Mouse (Mus musculus) ES-Bruce4 (cell line): ENCODE measurements around the gene Pla2g5.

Experiments
- CTCF ChIP-seq: IDR thresholded peaks from one replicate; pipeline ENCODE4 v1.8.1; 2011; ENCODE audit warnings: low read depth, low read length
- EP300 ChIP-seq: IDR thresholded peaks from 2 replicates; pipeline ENCODE4 v1.6.1; 2011; ENCODE audit warnings: low read depth, low read length; ENCODE audit not compliant: insufficient read depth

DNA sequence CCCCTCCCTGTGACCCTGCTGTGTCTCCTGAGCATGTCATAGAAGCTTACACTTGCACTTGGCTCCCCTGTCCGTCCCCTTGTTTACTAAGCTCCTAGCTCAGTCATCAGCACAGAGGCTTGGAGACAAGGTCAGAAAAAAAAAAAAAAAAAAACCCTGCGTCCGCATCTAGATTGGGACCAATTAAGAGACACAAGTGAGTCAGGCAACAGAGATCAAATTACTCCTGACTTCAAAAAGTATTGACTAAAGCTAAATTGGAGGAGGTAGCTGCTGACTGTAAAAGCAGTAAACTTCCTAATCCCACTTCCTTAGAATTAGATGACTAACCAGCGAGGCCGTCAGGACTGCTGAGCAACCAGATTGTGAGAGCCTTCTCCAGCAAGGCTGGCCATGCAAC, 1.8 kb upstream of the Pla2g5 start:
- no peak for TF ChIP-seq EP300
- TF ChIP-seq CTCF, result no peak
